20 mouse cellular contexts compared by ENCODE assay signal in genomic region chr11:44784255-44785029, GRCm38 (mm10).
DNase-seq lines count a peak whose midpoint lies in the region; ATAC-seq lines count a peak whose summit lies in the region.
"Had no signal": no experiment of that assay in that cellular context is flagged by ENCODE, and none has a peak within 500 bp of the region (broad histone marks: within the 10 kb centered on the region; RNA-seq: fewer than 3 reads in every experiment).

No protein-coding gene starts in this region.

- peak; percentile 67; the same call in 1 of the 2 replicates for ATAC-seq in forebrain, embryonic 12.5 days (ENCODE audit: low FRiP score)
- ATAC-seq in forebrain, embryonic 11.5 days (replicated peaks; ENCODE audit: low FRiP score), result no peak; the same call in 1 of the 2 replicates
- no peak for ATAC-seq in limb, embryonic 12.5 days (ENCODE audit: insufficient number of reproducible peaks, insufficient read depth, low FRiP score, low TSS enrichment, low read depth)
- peak; percentile 19; the same call in 1 of the 2 replicates for ATAC-seq in neural tube, embryonic 14.5 days (ENCODE audit: low read depth)
- no peak for ATAC-seq in inflammation-experienced regulatory T-cells, adult 6 months
- ATAC-seq: midbrain, embryonic 15.5 days had no signal

- H3K4me3 ChIP-seq in forebrain, embryonic 12.5 days (replicated peaks), result no peak overlapping the region
- H3K4me3 ChIP-seq in forebrain, embryonic 11.5 days (ENCODE audit: low read depth, low read length), result no peak overlapping the region
- no peak overlapping the region for H3K4me3 ChIP-seq in limb, embryonic 12.5 days (replicated peaks)
- H3K4me3 ChIP-seq in limb, embryonic 10.5 days, result no peak overlapping the region; the same call in 1 of the 2 replicates
- H3K4me3 ChIP-seq in brown adipose tissue, adult 24 weeks (ENCODE audit: insufficient read depth, low read depth, low read length), result no peak overlapping the region
- H3K4me3 ChIP-seq in neural tube, embryonic 14.5 days (ENCODE audit: low read depth, low read length), result no peak overlapping the region
- H3K4me3 ChIP-seq: embryonic facial prominence, embryonic 15.5 days; heart, embryonic 12.5 days; liver, embryonic 13.5 days; midbrain, embryonic 15.5 days; stomach, embryonic 15.5 days had no signal

- H3K9ac ChIP-seq in forebrain, embryonic 12.5 days, result no peak overlapping the region
- H3K9ac ChIP-seq in forebrain, embryonic 11.5 days (ENCODE audit: low read length), result no peak overlapping the region
- H3K9ac ChIP-seq in limb, embryonic 12.5 days (replicated peaks), result no peak overlapping the region
- no peak overlapping the region for H3K9ac ChIP-seq in neural tube, embryonic 14.5 days (replicated peaks; ENCODE audit: low read depth, low read length)
- H3K9ac ChIP-seq: embryonic facial prominence, embryonic 15.5 days; heart, embryonic 12.5 days; liver, embryonic 13.5 days; lung, embryonic 14.5 days; midbrain, embryonic 15.5 days; stomach, embryonic 15.5 days had no signal

- no peak overlapping the region for H3K27ac ChIP-seq in forebrain, embryonic 12.5 days
- no peak overlapping the region for H3K27ac ChIP-seq in forebrain, embryonic 11.5 days (ENCODE audit: low read depth, low read length)
- no peak overlapping the region for H3K27ac ChIP-seq in limb, embryonic 12.5 days
- no peak overlapping the region for H3K27ac ChIP-seq in limb, embryonic 10.5 days
- H3K27ac ChIP-seq in brown adipose tissue, adult 24 weeks (replicated peaks; ENCODE audit: low read depth, low read length), result peak overlapping the region; percentile 27
- H3K27ac ChIP-seq in neural tube, embryonic 14.5 days (ENCODE audit: low read depth, low read length), result no peak overlapping the region; the same call in 1 of the 2 replicates
- H3K27ac ChIP-seq: embryonic facial prominence, embryonic 15.5 days; liver, embryonic 13.5 days; stomach, embryonic 15.5 days had no signal

- no peaks in the 10 kb centered on the region for H3K9me3 ChIP-seq in forebrain, embryonic 12.5 days
- no peaks in the 10 kb centered on the region for H3K9me3 ChIP-seq in forebrain, embryonic 11.5 days (ENCODE audit: control insufficient read depth, low read length)
- H3K9me3 ChIP-seq in limb, embryonic 12.5 days, result no peaks in the 10 kb centered on the region
- no peaks in the 10 kb centered on the region for H3K9me3 ChIP-seq in limb, embryonic 10.5 days (replicated peaks)
- no peaks in the 10 kb centered on the region for H3K9me3 ChIP-seq in neural tube, embryonic 14.5 days (ENCODE audit: control insufficient read depth, low read length)
- H3K9me3 ChIP-seq: embryonic facial prominence, embryonic 15.5 days; heart, embryonic 12.5 days; liver, embryonic 13.5 days; midbrain, embryonic 15.5 days; stomach, embryonic 15.5 days had no signal

- WGBS in forebrain, embryonic 12.5 days, result 31% methylated on average over 14 of the region's 14 CpGs
- 47% methylated on average over 14 of the region's 14 CpGs for WGBS in forebrain, embryonic 11.5 days
- WGBS in limb, embryonic 12.5 days, result 39% methylated on average over 14 of the region's 14 CpGs
- WGBS in limb, embryonic 10.5 days, result 62% methylated on average over 14 of the region's 14 CpGs
- WGBS in neural tube, embryonic 14.5 days, result 25% methylated on average over 14 of the region's 14 CpGs

- H3K4me2 ChIP-seq in forebrain, embryonic 12.5 days, result no peak overlapping the region
- H3K4me2 ChIP-seq in forebrain, embryonic 11.5 days (ENCODE audit: low read depth, low read length, severe bottlenecking), result no peak overlapping the region
- H3K4me2 ChIP-seq in limb, embryonic 12.5 days, result peak overlapping the region; percentile 4; the same call in 1 of the 2 replicates
- peak overlapping the region; percentile 32; the same call in 1 of the 2 replicates for H3K4me2 ChIP-seq in neural tube, embryonic 14.5 days (ENCODE audit: low read depth, low read length)
- H3K4me2 ChIP-seq: embryonic facial prominence, embryonic 15.5 days; heart, embryonic 12.5 days; liver, embryonic 13.5 days; lung, embryonic 14.5 days; midbrain, embryonic 15.5 days; stomach, embryonic 15.5 days had no signal

- peaks cover 11% of the 10 kb centered on the region for H3K4me1 ChIP-seq in forebrain, embryonic 12.5 days
- H3K4me1 ChIP-seq in forebrain, embryonic 11.5 days (replicated peaks; ENCODE audit: control insufficient read depth, insufficient read depth, low read length), result peaks cover 2% of the 10 kb centered on the region; the same call in 1 of the 2 replicates
- peaks cover 23% of the 10 kb centered on the region for H3K4me1 ChIP-seq in limb, embryonic 12.5 days (replicated peaks)
- peaks cover 34% of the 10 kb centered on the region for H3K4me1 ChIP-seq in limb, embryonic 10.5 days
- peaks cover 12% of the 10 kb centered on the region for H3K4me1 ChIP-seq in brown adipose tissue, adult 24 weeks (ENCODE audit: control insufficient read depth, insufficient read depth, insufficient read length, low read length)
- peaks cover 25% of the 10 kb centered on the region for H3K4me1 ChIP-seq in neural tube, embryonic 14.5 days (ENCODE audit: control insufficient read depth, insufficient read depth, low read length)
- H3K4me1 ChIP-seq: liver, embryonic 13.5 days; stomach, embryonic 15.5 days had no signal

- H3K36me3 ChIP-seq in forebrain, embryonic 12.5 days (replicated peaks), result no peaks in the 10 kb centered on the region
- no peaks in the 10 kb centered on the region for H3K36me3 ChIP-seq in forebrain, embryonic 11.5 days (ENCODE audit: control insufficient read depth, insufficient read depth, low read length)
- no peaks in the 10 kb centered on the region for H3K36me3 ChIP-seq in limb, embryonic 12.5 days
- H3K36me3 ChIP-seq in limb, embryonic 10.5 days, result no peaks in the 10 kb centered on the region
- no peaks in the 10 kb centered on the region for H3K36me3 ChIP-seq in neural tube, embryonic 14.5 days (ENCODE audit: control insufficient read depth, insufficient read depth, low read length)
- H3K36me3 ChIP-seq: embryonic facial prominence, embryonic 15.5 days; heart, embryonic 12.5 days; liver, embryonic 13.5 days; midbrain, embryonic 15.5 days; stomach, embryonic 15.5 days had no signal

- peaks cover 78% of the 10 kb centered on the region for H3K27me3 ChIP-seq in forebrain, embryonic 12.5 days
- peaks cover 66% of the 10 kb centered on the region for H3K27me3 ChIP-seq in forebrain, embryonic 11.5 days (ENCODE audit: control insufficient read depth, insufficient read depth, low read length)
- H3K27me3 ChIP-seq in limb, embryonic 12.5 days, result 0 out of 2 replicates have a peak, but pooled peaks cover 3% of the 10 kb centered on the region
- H3K27me3 ChIP-seq in limb, embryonic 10.5 days (ENCODE audit: low read depth, poor library complexity, severe bottlenecking), result no peaks in the 10 kb centered on the region
- H3K27me3 ChIP-seq in neural tube, embryonic 14.5 days (ENCODE audit: control insufficient read depth, insufficient read depth, low read length), result no peaks in the 10 kb centered on the region
- H3K27me3 ChIP-seq: embryonic facial prominence, embryonic 15.5 days; heart, embryonic 12.5 days; liver, embryonic 13.5 days; midbrain, embryonic 15.5 days; stomach, embryonic 15.5 days had no signal

- DNase-seq in forebrain, embryonic 11.5 days (ENCODE audit: low spot score), result no peak
- DNase-seq in limb, embryonic 10.5 days (ENCODE audit: low spot score), result no peak
- DNase-seq: cerebellum, adult 9-10 months; gastrocnemius, postnatal 14 days; heart, adult 18-20 months; heart, postnatal 10 days; kidney, adult 11 months; kidney, postnatal 4 days; liver, embryonic 13.5 days; lung, embryonic 14.5 days; thymus, postnatal 36 days had no signal

Comparison
In these comparisons a context has a peak if more than half of its experiments do, and no peak if none do; other contexts are left out.
1. ATAC-seq: peak in forebrain, embryonic 12.5 days (single experiment) and neural tube, embryonic 14.5 days (single experiment); none in forebrain, embryonic 11.5 days (single experiment), limb, embryonic 12.5 days (single experiment) and inflammation-experienced regulatory T-cells, adult 6 months (single experiment).
2. H3K4me2 ChIP-seq: peak in limb, embryonic 12.5 days (single experiment) and neural tube, embryonic 14.5 days (single experiment); none in forebrain, embryonic 12.5 days (single experiment) and forebrain, embryonic 11.5 days (single experiment).